Mouse (Mus musculus) hindbrain, embryonic 10.5 days (tissue): ENCODE results near the gene Acmsd. TPM values are rescaled to one million over a fixed set of nuclear protein-coding genes. Genes with fewer than 3 reads are reported as not detected.
"Not testable (repeated sequence)": the region's sequence is repeated elsewhere in the genome, so short reads cannot be mapped to it uniquely, and the experiment has no call there.

Experiments used
- DNase-seq: peaks from one replicate; pipeline ENCODE4 v3.0.0-alpha.2; 2017; ENCODE audit warnings: low spot score
- H3K27ac ChIP-seq: fragments of 300-500 bp; sonication (generic); 2 replicates; pipeline ENCODE4 v1.5.1; 2016; ENCODE audit warnings: mild to moderate bottlenecking, moderate library complexity
- H3K27me3 ChIP-seq: fragments of 300-500 bp; sonication (generic); 2 replicates; pipeline ENCODE4 v1.6.1; 2016; ENCODE audit warnings: mild to moderate bottlenecking; ENCODE audit not compliant: poor library complexity, insufficient read depth, severe bottlenecking
- H3K36me3 ChIP-seq: fragments of 300-500 bp; sonication (generic); 2 replicates; pipeline ENCODE4 v1.6.1; 2016; ENCODE audit warnings: mild to moderate bottlenecking, moderate library complexity
- H3K4me1 ChIP-seq: fragments of 300-500 bp; sonication (generic); replicated peaks from 2 replicates; pipeline ENCODE4 v1.6.1; 2016; ENCODE audit warnings: mild to moderate bottlenecking
- H3K4me3 ChIP-seq: fragments of 300-500 bp; sonication (generic); 2 replicates; pipeline ENCODE4 v1.5.1; 2016; ENCODE audit warnings: mild to moderate bottlenecking, moderate library complexity
- H3K9me3 ChIP-seq: fragments of 300-500 bp; sonication (generic); 2 replicates; pipeline ENCODE4 v1.6.1; 2016; ENCODE audit warnings: mild to moderate bottlenecking, moderate library complexity
- WGBS: fragments of 180-500 bp; shearing (Covaris S2); methylation state at CpG from one replicate; pipeline ENCODE4 v1.1.7; 2016; 5-methylcytosine and 5-hydroxymethylcytosine counted together
- polyA plus RNA-seq: library from polyadenylated mRNA; unstranded; fragments of >200 nt; fragmentation: Nextera tagmentation; extraction: Ambion mirVana; gene quantifications from 2 replicates; pipeline ENCODE4 v1.2.1, GENCODE M21; 2016

The Acmsd gene
- polyA plus RNA-seq, 1 experiment from 2014 or later, result 0.27 TPM

DNA sequence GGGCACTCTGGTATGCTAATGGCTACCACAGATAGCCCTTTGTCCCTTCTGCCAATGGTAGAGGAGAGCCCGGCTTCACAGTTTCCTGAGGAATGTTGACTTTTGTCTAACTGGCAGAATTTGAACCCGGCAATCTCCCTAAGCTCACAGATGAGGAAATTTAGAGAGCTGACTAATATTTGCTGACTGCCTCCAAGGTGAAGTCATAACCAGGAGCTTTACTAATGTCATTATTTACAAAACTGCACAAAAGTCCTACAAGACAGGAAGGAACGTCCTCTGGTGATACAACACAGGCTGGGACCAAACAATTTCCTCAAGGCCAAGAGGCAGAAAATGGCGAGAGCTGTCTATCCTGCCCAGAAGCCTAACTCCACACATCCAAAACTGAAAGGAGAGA, 26.6 kb downstream of the Acmsd start:
- H3K36me3 ChIP-seq, result no peaks in the 10 kb centered on the region
- H3K4me1 ChIP-seq, result no peaks in the 10 kb centered on the region
- no peaks in the 10 kb centered on the region for H3K27me3 ChIP-seq
- 79% methylated on average over 4 of the region's 4 CpGs for WGBS
- H3K4me3 ChIP-seq, result no peak overlapping the region
- no peak for DNase-seq
- no peak overlapping the region for H3K27ac ChIP-seq
- H3K9me3 ChIP-seq, result no peaks in the 10 kb centered on the region

GRCm38 (mm10) chr1:127756331-127757163, 27.3 kb downstream of the Acmsd start:
- Histone ChIP-seq H3K36me3 (no peaks in the 10 kb centered on the region), H3K27me3 (no peaks in the 10 kb centered on the region), H3K4me1 (no peaks in the 10 kb centered on the region), H3K27ac (no peak overlapping the region), H3K4me3 (no peak overlapping the region), H3K9me3 (no peaks in the 10 kb centered on the region)
- 71% methylated on average over 5 of the region's 5 CpGs for WGBS
- DNase-seq, result no peak

- H3K36me3 ChIP-seq, H3K27me3 ChIP-seq, H3K4me3 ChIP-seq, H3K9me3 ChIP-seq, H3K27ac ChIP-seq, H3K4me1 ChIP-seq, DNase-seq: not testable (repeated sequence)
- WGBS, result 94% methylated on average over 3 of the region's 3 CpGs
Observed at GRCm38 (mm10) chr1:127757164-127757545, 27.9 kb downstream of the Acmsd start.

DNA sequence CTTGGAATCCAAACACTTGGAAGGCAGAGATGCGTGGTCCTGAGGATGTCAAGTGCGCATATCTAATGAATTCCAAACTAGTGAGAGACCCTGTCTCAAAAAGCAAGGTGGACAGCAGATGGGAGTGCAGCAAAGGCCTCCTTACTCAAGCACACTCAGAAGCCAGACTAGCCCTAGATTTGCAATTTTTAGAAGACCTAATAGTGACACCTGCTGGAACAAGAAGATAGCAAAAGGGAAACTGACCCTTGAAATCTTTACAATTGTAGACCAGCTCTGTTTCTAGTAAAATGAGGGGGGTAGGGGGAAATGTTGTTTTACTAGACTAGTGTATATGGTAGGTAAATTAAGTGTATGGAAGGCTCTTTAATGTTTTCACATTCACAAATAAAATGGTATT, 36.3 kb downstream of the Acmsd start:
- no peaks in the 10 kb centered on the region for H3K36me3 ChIP-seq
- no peaks in the 10 kb centered on the region for H3K9me3 ChIP-seq
- 60% methylated on average over 2 of the region's 2 CpGs for WGBS
- no peaks in the 10 kb centered on the region for H3K27me3 ChIP-seq
- no peaks in the 10 kb centered on the region for H3K4me1 ChIP-seq
- H3K27ac ChIP-seq, result no peak overlapping the region
- DNase-seq, result no peak
- no peak overlapping the region for H3K4me3 ChIP-seq

- 94% methylated on average over 2 of the region's 2 CpGs for WGBS
- Histone ChIP-seq H3K27ac (no peak overlapping the region), H3K9me3 (no peaks in the 10 kb centered on the region), H3K27me3 (no peaks in the 10 kb centered on the region), H3K4me1 (no peaks in the 10 kb centered on the region), H3K4me3 (no peak overlapping the region), H3K36me3 (no peaks in the 10 kb centered on the region)
- no peak for DNase-seq
Observed at GRCm38 (mm10) chr1:127766741-127767140, 37.5 kb downstream of the Acmsd start.

DNA sequence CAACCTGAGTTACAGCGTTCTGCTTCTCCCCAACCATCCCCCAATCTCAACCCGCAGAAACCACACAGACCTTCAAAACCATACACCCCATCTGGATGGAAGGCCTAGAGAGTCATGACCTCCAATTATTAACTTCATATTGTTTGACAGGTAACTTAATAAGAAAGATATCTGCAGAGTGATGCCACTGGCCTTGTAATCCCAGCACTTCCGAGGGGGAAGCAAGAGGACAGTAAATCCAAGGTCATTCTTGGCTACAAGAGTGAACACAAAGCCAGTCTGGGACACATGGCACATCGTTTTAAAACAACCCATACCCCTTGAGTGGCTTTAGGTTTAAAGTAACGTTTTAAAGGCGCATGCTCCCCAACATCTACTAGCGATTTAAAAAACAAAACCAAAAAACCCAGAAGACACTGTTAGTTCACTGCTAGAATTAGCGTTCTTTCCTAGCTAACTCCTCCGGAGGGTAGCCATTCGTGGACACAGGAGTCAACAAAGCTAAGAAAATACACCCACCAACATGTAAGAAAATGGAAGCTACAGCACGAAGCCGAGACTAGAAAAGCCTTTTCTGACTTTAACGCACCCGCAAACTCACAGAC, 44.1 kb downstream of the Acmsd start:
- Histone ChIP-seq H3K9me3 (no peaks in the 10 kb centered on the region), H3K27me3 (no peaks in the 10 kb centered on the region), H3K4me1 (peaks cover 28% of the 10 kb centered on the region), H3K27ac (peak overlapping the region; percentile 97), H3K36me3 (peaks cover 10% of the 10 kb centered on the region), H3K4me3 (peak overlapping the region; percentile 96)
- WGBS, result 2% methylated on average over 14 of the region's 14 CpGs
- no peak for DNase-seq

DNA sequence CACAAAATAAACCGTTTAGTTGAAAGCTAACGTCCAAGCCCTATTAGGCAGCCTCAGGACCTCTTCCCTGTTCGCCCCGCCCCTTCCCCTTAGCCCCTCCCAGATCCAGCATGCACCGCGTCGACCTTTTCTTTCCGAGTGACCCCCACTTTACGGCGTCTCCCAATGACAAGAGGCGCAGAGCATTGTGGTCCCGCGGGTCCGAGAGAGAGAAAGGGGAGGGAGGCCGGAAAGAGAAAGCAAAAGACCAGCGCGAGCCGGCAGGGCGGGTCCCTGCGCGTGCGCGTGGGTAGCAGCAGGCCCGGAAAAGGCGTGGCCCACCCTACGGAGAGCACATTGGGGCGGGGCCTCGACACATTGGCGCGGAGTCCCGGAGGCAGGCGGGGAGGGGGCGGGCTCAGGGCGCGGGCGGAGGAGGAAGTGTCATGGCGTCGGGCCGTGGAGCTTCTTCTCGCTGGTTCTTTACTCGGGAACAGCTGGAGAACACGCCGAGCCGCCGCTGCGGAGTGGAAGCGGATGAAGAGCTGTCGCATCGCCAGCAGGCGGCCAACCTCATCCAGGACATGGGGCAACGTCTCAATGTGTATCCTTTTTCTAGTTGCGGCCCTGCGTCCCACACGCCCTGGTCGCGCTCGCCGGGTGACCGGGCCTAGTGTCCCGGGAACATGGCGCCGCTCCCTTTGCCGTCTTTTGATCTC, 44.7 kb downstream of the Acmsd start, which contains the start of gene Ccnt2:
Gene Ccnt2 (plus strand): TSS at position 362 of the 698 bp plus-strand sequence.
- H3K4me3 ChIP-seq, result peak within 1 kb of the TSS; percentile 96
- H3K4me1 ChIP-seq, result peaks cover 32% of the 10 kb centered on the region
- H3K27ac ChIP-seq, result peak within 1 kb of the TSS; percentile 97
- H3K36me3 ChIP-seq, result peaks cover 17% of the 10 kb centered on the region
- under 1% methylated on average over 63 of the region's 63 CpGs for WGBS
- no peaks in the 10 kb centered on the region for H3K27me3 ChIP-seq
- peak; percentile 100 for DNase-seq
- H3K9me3 ChIP-seq, result no peaks in the 10 kb centered on the region

- peaks cover 22% of the 10 kb centered on the region for H3K36me3 ChIP-seq
- H3K4me1 ChIP-seq, result peaks cover 37% of the 10 kb centered on the region
- under 1% methylated on average over 31 of the region's 31 CpGs for WGBS
- H3K4me3 ChIP-seq, result peak overlapping the region; percentile 96
- no peaks in the 10 kb centered on the region for H3K9me3 ChIP-seq
- no peaks in the 10 kb centered on the region for H3K27me3 ChIP-seq
- no peak for DNase-seq
- peak overlapping the region; percentile 97 for H3K27ac ChIP-seq
Observed at GRCm38 (mm10) chr1:127774501-127774880, 45.3 kb downstream of the Acmsd start.

DNA sequence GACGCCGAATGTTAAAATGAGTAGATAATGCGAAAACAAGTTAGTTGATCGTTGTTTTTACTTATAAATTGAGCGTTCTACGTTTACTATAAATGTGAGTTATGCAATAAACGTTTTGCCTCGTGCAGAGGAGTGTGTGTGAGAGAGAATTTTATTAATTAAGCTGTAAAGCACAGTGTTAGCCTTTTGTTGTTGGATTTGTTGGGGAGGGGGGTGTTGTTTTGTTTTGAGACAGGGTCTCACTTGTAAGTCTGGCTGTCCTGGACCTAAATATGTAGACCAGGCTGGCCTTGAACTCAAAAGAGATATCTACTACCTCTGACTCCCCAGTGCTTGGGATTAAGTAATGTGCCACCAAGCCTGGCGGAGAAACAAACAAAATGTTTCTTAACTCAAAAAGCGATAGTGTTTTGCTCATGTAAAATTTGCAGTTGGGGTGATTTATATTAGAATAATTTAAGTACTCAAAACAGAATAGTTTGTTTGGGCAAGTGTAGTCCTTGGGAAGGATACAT, 46.0 kb downstream of the Acmsd start:
- Histone ChIP-seq H3K9me3 (no peaks in the 10 kb centered on the region), H3K4me1 (peaks cover 45% of the 10 kb centered on the region), H3K4me3 (peak overlapping the region; percentile 96), H3K27ac (peak overlapping the region; percentile 97), H3K36me3 (peaks cover 23% of the 10 kb centered on the region), H3K27me3 (no peaks in the 10 kb centered on the region)
- WGBS, result 16% methylated on average over 10 of the region's 10 CpGs
- DNase-seq, result no peak

DNA sequence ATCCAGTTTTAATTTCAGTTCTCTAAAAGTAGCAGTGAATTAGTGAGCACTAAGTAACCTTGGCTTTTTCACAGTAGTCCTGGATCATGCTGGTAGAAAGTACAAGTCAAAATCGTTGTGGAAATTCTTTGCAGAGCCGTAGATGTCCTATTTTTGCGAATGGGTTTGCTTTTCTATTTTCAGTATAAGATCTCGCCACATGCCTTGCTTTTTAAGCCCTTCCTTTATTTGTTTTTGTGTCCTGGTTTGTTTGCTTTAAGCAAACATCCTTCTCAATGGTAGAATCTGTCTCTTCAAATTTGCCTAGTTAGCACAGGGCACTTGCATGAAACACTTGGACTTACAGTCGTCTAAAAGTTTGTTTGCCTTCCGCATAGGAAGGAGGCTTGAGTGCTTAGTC, 47.0 kb downstream of the Acmsd start:
- WGBS, result 62% methylated on average over 6 of the region's 6 CpGs
- DNase-seq, result no peak
- Histone ChIP-seq H3K4me1 (peaks cover 51% of the 10 kb centered on the region), H3K4me3 (peak overlapping the region; percentile 96), H3K36me3 (peaks cover 23% of the 10 kb centered on the region), H3K9me3 (no peaks in the 10 kb centered on the region), H3K27ac (no peak overlapping the region), H3K27me3 (no peaks in the 10 kb centered on the region)

- WGBS, result 92% methylated on average over 3 of the region's 3 CpGs
- no peak overlapping the region for H3K27ac ChIP-seq
- peaks cover 58% of the 10 kb centered on the region for H3K4me1 ChIP-seq
- no peaks in the 10 kb centered on the region for H3K27me3 ChIP-seq
- DNase-seq, result no peak
- no peaks in the 10 kb centered on the region for H3K9me3 ChIP-seq
- peaks cover 31% of the 10 kb centered on the region for H3K36me3 ChIP-seq
- no peak overlapping the region for H3K4me3 ChIP-seq
Observed at GRCm38 (mm10) chr1:127778611-127779010, 49.4 kb downstream of the Acmsd start.

DNA sequence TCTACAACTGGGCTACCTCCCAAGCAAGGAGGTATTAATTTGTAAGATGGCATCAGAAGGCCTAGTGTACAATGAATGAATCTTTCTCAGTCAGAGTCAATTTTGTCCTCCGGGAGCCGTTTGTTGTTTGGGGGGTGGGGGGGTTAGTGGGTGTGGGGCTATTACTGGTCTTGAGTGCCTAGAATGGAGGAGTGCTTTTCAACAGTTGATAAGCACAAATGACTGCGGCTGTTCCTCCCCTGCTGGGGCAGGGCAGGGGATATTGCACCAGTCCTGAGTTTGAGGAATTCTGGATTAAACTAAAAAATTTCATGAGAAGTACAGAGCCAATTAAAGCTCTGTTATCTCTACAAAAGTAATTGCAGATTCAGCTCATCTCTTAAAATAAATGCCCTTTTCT, 50.9 kb downstream of the Acmsd start:
- no peak for DNase-seq
- WGBS, result 40% methylated on average over 3 of the region's 3 CpGs
- H3K4me1 ChIP-seq, result peaks cover 57% of the 10 kb centered on the region

GRCm38 (mm10) chr1:127780849-127781248, 51.6 kb downstream of the Acmsd start:
- Histone ChIP-seq H3K27me3 (no peaks in the 10 kb centered on the region), H3K4me1 (peaks cover 50% of the 10 kb centered on the region), H3K27ac (no peak overlapping the region), H3K4me3 (no peak overlapping the region), H3K9me3 (no peaks in the 10 kb centered on the region), H3K36me3 (peaks cover 37% of the 10 kb centered on the region)
- 62% methylated on average over 2 of the region's 2 CpGs for WGBS
- no peak for DNase-seq

More for the DNA sequence above, 50.9 kb downstream of the Acmsd start:
- Histone ChIP-seq H3K4me3 (no peak overlapping the region), H3K27ac (no peak overlapping the region), H3K9me3 (no peaks in the 10 kb centered on the region), H3K36me3 (peaks cover 37% of the 10 kb centered on the region), H3K27me3 (no peaks in the 10 kb centered on the region)
